Mouse (Mus musculus): ENCODE measurements around the gene Ptprg. TPM values are rescaled to one million over a fixed set of nuclear protein-coding genes. Genes with fewer than 3 reads are reported as not detected.

The Ptprg gene
- polyA plus RNA-seq, 1 experiment: 16.6 TPM

DNA sequence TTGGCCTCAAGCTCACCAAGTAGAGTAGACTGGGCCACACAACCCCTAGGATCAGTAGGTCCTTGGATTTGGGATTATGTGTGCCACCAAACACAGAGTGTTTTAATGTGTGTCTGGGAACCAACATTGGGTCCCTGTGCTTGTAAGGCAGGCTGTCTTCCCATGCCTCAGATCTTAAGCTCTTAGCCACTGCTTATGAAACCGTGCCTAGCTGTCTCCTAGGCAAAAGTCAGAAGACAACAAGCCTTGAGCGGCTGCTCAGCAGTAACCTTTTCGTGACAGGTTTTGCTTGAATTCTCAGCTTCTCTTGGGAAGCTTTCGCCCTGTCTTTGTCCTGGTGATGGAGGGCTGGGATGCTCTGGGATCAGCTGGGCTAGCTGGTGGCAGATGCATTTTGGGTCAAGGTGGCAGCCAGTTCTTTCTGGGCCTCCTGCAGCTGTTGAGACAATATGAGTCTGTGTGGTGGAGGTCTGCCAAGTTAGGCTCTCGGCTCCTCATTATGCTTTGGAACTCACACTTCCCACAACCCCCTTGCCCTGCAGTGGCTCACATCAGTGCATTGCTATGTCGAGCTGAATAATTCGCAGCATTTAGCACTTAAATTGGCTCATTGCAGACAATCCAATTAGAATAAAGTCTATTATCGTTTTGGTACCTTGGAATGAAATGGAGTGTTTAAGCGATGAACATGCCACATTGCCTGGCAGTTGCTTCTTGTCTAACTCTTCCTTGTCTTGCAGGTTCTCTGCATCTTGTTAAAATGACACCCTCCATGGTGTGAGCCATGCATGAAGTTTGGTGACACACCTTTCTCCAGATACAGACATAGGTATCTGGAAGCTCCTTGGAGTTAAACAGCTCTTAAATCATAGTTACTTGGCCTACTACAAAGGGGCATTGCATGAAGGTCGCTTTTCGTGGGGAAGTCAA lies 321.9 kb downstream of the Ptprg start:
- Histone ChIP-seq H3ac (ENCODE audit: control insufficient read depth, insufficient read length, low read depth) (no peak overlapping the region), H3K79me2 (ENCODE audit: control insufficient read depth, insufficient read depth) (no peaks in the 10 kb centered on the region), H3K36me3 (ENCODE audit: control insufficient read depth, insufficient read depth) (no peaks in the 10 kb centered on the region), H3K4me3 (ENCODE audit: insufficient read depth, poor library complexity, severe bottlenecking) (no peak overlapping the region), H3K79me3 (ENCODE audit: low read depth) (no peaks in the 10 kb centered on the region), H3K27me3 (ENCODE audit: control insufficient read depth, insufficient read depth, insufficient read length) (no peaks in the 10 kb centered on the region)
- TF ChIP-seq FOSL1 (IDR thresholded peaks at IDR 0.05; ENCODE audit: insufficient read depth, low read length, poor library complexity, severe bottlenecking) (no peak), CEBPB (IDR thresholded peaks at IDR 0.05; ENCODE audit: low read depth) (no peak), USF1 (IDR thresholded peaks at IDR 0.05; ENCODE audit: low read depth) (no peak), MAX (IDR thresholded peaks at IDR 0.05) (no peak), CTCF (IDR thresholded peaks at IDR 0.05; ENCODE audit: control insufficient read depth, insufficient read depth, insufficient read length) (no peak), MYOD1 (IDR thresholded peaks at IDR 0.05; ENCODE audit: control insufficient read depth, insufficient read length, low read depth) (no peak), MYOG (IDR thresholded peaks at IDR 0.05; ENCODE audit: control insufficient read depth, extremely low read depth, insufficient read length) (no peak)

- Histone ChIP-seq H3K36me3 (ENCODE audit: control insufficient read depth, insufficient read depth) (no peaks in the 10 kb centered on the region), H3K79me3 (ENCODE audit: low read depth) (no peaks in the 10 kb centered on the region), H3K79me2 (ENCODE audit: control insufficient read depth, insufficient read depth) (no peaks in the 10 kb centered on the region), H3K27me3 (ENCODE audit: control insufficient read depth, insufficient read depth, insufficient read length) (no peaks in the 10 kb centered on the region), H3K4me3 (ENCODE audit: insufficient read depth, poor library complexity, severe bottlenecking) (no peak overlapping the region), H3ac (ENCODE audit: control insufficient read depth, insufficient read length, low read depth) (no peak overlapping the region)
- TF ChIP-seq CTCF (IDR thresholded peaks at IDR 0.05; ENCODE audit: control insufficient read depth, insufficient read depth, insufficient read length) (no peak), MYOG (IDR thresholded peaks at IDR 0.05; ENCODE audit: control insufficient read depth, extremely low read depth, insufficient read length) (no peak), USF1 (IDR thresholded peaks at IDR 0.05; ENCODE audit: low read depth) (no peak), MAX (IDR thresholded peaks at IDR 0.05) (no peak), MYOD1 (IDR thresholded peaks at IDR 0.05; ENCODE audit: control insufficient read depth, insufficient read length, low read depth) (no peak), CEBPB (IDR thresholded peaks at IDR 0.05; ENCODE audit: low read depth) (no peak), FOSL1 (IDR thresholded peaks at IDR 0.05; ENCODE audit: insufficient read depth, low read length, poor library complexity, severe bottlenecking) (no peak)
Observed at GRCm38 (mm10) chr14:11881082-11881481, 327.8 kb downstream of the Ptprg start.

DNA sequence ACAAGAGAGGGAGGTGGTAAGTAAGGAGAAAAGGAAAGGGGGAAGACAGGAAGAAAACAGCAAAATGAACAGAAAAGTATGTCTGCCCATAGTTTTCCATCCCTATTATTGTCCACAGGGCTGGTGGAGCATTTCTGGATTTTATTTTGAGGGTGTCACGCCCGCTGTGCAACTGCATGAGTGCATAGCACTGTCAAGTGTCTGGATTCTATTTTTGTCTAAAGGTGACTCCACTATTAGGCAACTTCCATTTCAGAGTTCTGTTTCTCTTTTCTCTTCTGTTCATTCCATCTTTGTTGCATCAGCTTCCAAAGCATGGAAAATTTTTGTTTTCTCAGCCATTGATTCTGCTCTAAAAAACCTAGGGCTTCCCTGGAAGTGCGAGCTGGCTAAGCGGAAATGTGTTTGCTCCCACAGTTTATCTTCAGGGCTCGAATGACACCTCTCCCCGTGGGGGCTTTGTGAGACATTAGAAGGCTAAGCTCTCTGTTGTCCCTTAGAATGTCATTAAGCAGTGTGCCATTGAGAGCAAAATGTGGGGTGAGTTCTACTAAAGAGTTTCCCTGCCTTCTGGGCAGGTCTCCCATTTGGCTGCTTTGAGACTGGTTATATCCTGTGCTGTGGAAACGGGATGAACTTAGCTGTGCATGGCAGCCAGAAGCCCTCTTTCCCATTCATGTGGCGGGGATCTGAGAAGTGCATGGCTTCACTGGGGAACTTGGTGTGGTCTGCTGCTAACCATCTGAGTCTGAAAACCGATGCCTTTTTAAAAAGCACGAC lies 330.0 kb downstream of the Ptprg start:
- Histone ChIP-seq H3K36me3 (ENCODE audit: control insufficient read depth, insufficient read depth) (no peaks in the 10 kb centered on the region), H3K79me2 (ENCODE audit: control insufficient read depth, insufficient read depth) (no peaks in the 10 kb centered on the region), H3ac (ENCODE audit: control insufficient read depth, insufficient read length, low read depth) (no peak overlapping the region), H3K79me3 (ENCODE audit: low read depth) (no peaks in the 10 kb centered on the region), H3K4me3 (ENCODE audit: insufficient read depth, poor library complexity, severe bottlenecking) (no peak overlapping the region), H3K27me3 (ENCODE audit: control insufficient read depth, insufficient read depth, insufficient read length) (no peaks in the 10 kb centered on the region)
- no peak for TF ChIP-seq MYOG (IDR thresholded peaks at IDR 0.05; ENCODE audit: control insufficient read depth, extremely low read depth, insufficient read length)
- TF ChIP-seq MYOD1 (IDR thresholded peaks at IDR 0.05; ENCODE audit: control insufficient read depth, insufficient read length, low read depth): no peak
- TF ChIP-seq USF1 (IDR thresholded peaks at IDR 0.05; ENCODE audit: low read depth): no peak
- no peak for TF ChIP-seq MAX (IDR thresholded peaks at IDR 0.05)
- no peak for TF ChIP-seq FOSL1 (IDR thresholded peaks at IDR 0.05; ENCODE audit: insufficient read depth, low read length, poor library complexity, severe bottlenecking)
- TF ChIP-seq CTCF (IDR thresholded peaks at IDR 0.05; ENCODE audit: control insufficient read depth, insufficient read depth, insufficient read length): no peak
- no peak for TF ChIP-seq CEBPB (IDR thresholded peaks at IDR 0.05; ENCODE audit: low read depth)

DNA sequence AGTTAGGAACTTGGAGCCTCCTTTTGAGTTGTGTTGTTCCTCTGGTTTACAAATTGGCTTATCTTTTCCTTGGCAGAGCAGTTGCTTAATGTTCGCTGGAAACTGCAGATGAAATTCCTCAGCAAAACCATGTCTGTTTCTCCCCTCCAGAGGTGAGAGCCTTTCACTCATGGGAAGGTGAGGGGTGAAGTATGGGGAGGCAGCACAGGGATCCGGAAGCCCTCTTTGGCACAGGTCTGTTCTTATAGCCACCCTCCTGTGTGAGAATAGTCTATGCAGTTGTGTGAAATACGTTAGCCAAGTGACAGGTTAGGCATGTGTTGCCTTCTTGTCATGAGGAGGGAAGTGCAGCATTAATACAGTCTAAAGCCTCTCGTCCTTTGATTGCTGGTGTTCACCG lies 330.7 kb downstream of the Ptprg start:
- Histone ChIP-seq H3ac (ENCODE audit: control insufficient read depth, insufficient read length, low read depth) (no peak overlapping the region), H3K79me2 (ENCODE audit: control insufficient read depth, insufficient read depth) (no peaks in the 10 kb centered on the region), H3K79me3 (ENCODE audit: low read depth) (no peaks in the 10 kb centered on the region), H3K4me3 (ENCODE audit: insufficient read depth, poor library complexity, severe bottlenecking) (no peak overlapping the region), H3K36me3 (ENCODE audit: control insufficient read depth, insufficient read depth) (no peaks in the 10 kb centered on the region), H3K27me3 (ENCODE audit: control insufficient read depth, insufficient read depth, insufficient read length) (no peaks in the 10 kb centered on the region)
- TF ChIP-seq MYOD1 (IDR thresholded peaks at IDR 0.05; ENCODE audit: control insufficient read depth, insufficient read length, low read depth) (no peak), MYOG (IDR thresholded peaks at IDR 0.05; ENCODE audit: control insufficient read depth, extremely low read depth, insufficient read length) (no peak), USF1 (IDR thresholded peaks at IDR 0.05; ENCODE audit: low read depth) (no peak), CEBPB (IDR thresholded peaks at IDR 0.05; ENCODE audit: low read depth) (no peak), FOSL1 (IDR thresholded peaks at IDR 0.05; ENCODE audit: insufficient read depth, low read length, poor library complexity, severe bottlenecking) (no peak), CTCF (IDR thresholded peaks at IDR 0.05; ENCODE audit: control insufficient read depth, insufficient read depth, insufficient read length) (no peak), MAX (IDR thresholded peaks at IDR 0.05) (no peak)

DNA sequence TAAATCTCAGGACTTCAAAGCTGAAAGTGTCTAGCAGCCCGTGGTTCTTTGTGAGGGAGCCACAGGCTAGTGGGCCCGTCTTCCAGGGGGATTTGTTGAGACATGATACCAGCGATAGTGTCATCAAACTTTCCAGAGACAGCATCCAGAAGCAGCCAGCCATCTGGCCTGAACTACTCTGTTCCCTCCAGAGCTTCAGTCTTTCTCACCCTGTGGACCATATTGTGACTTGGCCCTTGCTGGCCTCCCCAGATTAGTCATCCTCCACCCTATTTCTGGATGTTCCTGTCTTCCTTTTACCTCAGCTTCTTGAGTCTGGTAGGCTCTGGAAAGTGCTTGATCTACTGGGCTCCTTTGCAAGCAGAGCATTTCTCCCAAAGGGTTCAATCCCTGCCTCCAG lies 333.1 kb downstream of the Ptprg start:
- Histone ChIP-seq H3K79me2 (ENCODE audit: control insufficient read depth, insufficient read depth) (no peaks in the 10 kb centered on the region), H3ac (ENCODE audit: control insufficient read depth, insufficient read length, low read depth) (no peak overlapping the region), H3K36me3 (ENCODE audit: control insufficient read depth, insufficient read depth) (no peaks in the 10 kb centered on the region), H3K79me3 (ENCODE audit: low read depth) (no peaks in the 10 kb centered on the region), H3K4me3 (ENCODE audit: insufficient read depth, poor library complexity, severe bottlenecking) (no peak overlapping the region), H3K27me3 (ENCODE audit: control insufficient read depth, insufficient read depth, insufficient read length) (no peaks in the 10 kb centered on the region)
- TF ChIP-seq USF1 (IDR thresholded peaks at IDR 0.05; ENCODE audit: low read depth) (no peak), CTCF (IDR thresholded peaks at IDR 0.05; ENCODE audit: control insufficient read depth, insufficient read depth, insufficient read length) (no peak), FOSL1 (IDR thresholded peaks at IDR 0.05; ENCODE audit: insufficient read depth, low read length, poor library complexity, severe bottlenecking) (no peak), CEBPB (IDR thresholded peaks at IDR 0.05; ENCODE audit: low read depth) (no peak), MYOD1 (IDR thresholded peaks at IDR 0.05; ENCODE audit: control insufficient read depth, insufficient read length, low read depth) (no peak), MAX (IDR thresholded peaks at IDR 0.05) (no peak), MYOG (IDR thresholded peaks at IDR 0.05; ENCODE audit: control insufficient read depth, extremely low read depth, insufficient read length) (no peak)

Data from C2C12 (cell line).